Mouse (Mus musculus): ENCODE data around the gene Cox20.

DNA sequence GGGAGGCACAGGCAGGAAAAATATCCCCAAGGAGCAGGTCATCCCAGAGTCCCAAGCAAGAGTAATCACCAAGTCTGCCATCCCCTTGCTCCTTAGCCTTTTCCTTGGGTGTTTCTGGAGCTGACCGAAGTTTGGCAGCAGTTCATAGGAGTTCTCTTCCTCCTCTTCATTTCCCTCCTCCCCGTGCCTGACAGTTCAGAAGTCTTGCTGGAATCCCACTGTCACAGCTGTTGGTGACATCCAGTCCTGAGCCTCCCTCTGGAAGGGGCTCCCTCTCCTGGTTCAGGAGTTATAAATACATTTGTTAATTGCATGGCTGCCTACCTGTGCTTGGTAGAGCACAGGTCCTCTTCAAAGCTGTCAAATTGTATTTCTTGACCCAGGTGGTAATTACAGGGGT lies 9.4 kb upstream of the Cox20 start:
- TF ChIP-seq CTCF (IDR thresholded peaks at IDR 0.05; ENCODE audit: low read depth, low read length) (no peak), POLR2A (IDR thresholded peaks at IDR 0.05; ENCODE audit: borderline replicate concordance, low read depth, low read length) (no peak)
